ENCODE assay signal across 8 mouse cellular contexts in genomic region chr2:4516819-4517552, GRCm38 (mm10).
A peak's percentile ranks its signal among the peaks of the same experiment; 100 is the strongest.
DNase-seq lines count a peak whose midpoint lies in the region; ATAC-seq and TF ChIP-seq lines count a peak whose summit lies in the region.

No protein-coding gene starts in this region.

- no peaks in the 10 kb centered on the region for H3K27me3 ChIP-seq in hindbrain, postnatal 0 days (ENCODE audit: insufficient read depth, low read length)
- H3K27me3 ChIP-seq in midbrain, postnatal 0 days (ENCODE audit: insufficient read depth, low read length), result no peaks in the 10 kb centered on the region

- no peaks in the 10 kb centered on the region for H3K9me3 ChIP-seq in hindbrain, postnatal 0 days (ENCODE audit: low read length)
- no peaks in the 10 kb centered on the region for H3K9me3 ChIP-seq in midbrain, postnatal 0 days (ENCODE audit: low read length)

- no peak for TF ChIP-seq CTCF in hindbrain, postnatal 0 days (IDR thresholded peaks at IDR 0.05; ENCODE audit: low read depth)
- no peak for TF ChIP-seq CTCF in midbrain, postnatal 0 days (IDR thresholded peaks at IDR 0.05)

- 0 out of 2 replicates have a peak overlapping the region, but pooled peaks have one; percentile 13 for H3K4me2 ChIP-seq in hindbrain, postnatal 0 days (ENCODE audit: low read depth, low read length)
- no peak overlapping the region for H3K4me2 ChIP-seq in midbrain, postnatal 0 days (ENCODE audit: low read depth, low read length, poor library complexity, severe bottlenecking)

- peaks cover 3% of the 10 kb centered on the region; the same call in 1 of the 2 replicates for H3K4me1 ChIP-seq in hindbrain, postnatal 0 days (ENCODE audit: insufficient read depth, low read length)
- H3K4me1 ChIP-seq in midbrain, postnatal 0 days (ENCODE audit: insufficient read depth, low read length), result no peaks in the 10 kb centered on the region

- whole genome bisulfite sequencing in hindbrain, postnatal 0 days, result 32% methylated on average over 7 of the region's 7 CpGs
- 22% methylated on average over 7 of the region's 7 CpGs for whole genome bisulfite sequencing in midbrain, postnatal 0 days

- H3K9ac ChIP-seq in hindbrain, postnatal 0 days (replicated peaks; ENCODE audit: low read length), result no peak overlapping the region
- H3K9ac ChIP-seq in midbrain, postnatal 0 days (replicated peaks; ENCODE audit: low read length, poor library complexity, severe bottlenecking), result no peak overlapping the region

- peak; percentile 70 to 71 for DNase-seq in cerebellum, postnatal 10 days
- no peak for DNase-seq in cerebellum, adult 9-10 months
- peak; percentile 72 to 75 for DNase-seq in right cerebral cortex, postnatal 10 days (ENCODE audit: low spot score in 2 of 2)
- DNase-seq in right cerebral cortex, postnatal 25 days, result no peak
- peak; percentile 74 for DNase-seq in hindbrain, postnatal 0 days (ENCODE audit: low spot score)
- DNase-seq in midbrain, postnatal 0 days (ENCODE audit: low spot score), result peak; percentile 74
- DNase-seq in natural killer cell, adult 2 months (ENCODE audit: low spot score in 2 of 2), result no peak
- no peak for DNase-seq in urinary bladder, adult 2 months (ENCODE audit: low spot score)

- no peaks in the 10 kb centered on the region for H3K36me3 ChIP-seq in hindbrain, postnatal 0 days (ENCODE audit: insufficient read depth, low read length)
- H3K36me3 ChIP-seq in midbrain, postnatal 0 days (ENCODE audit: insufficient read depth, low read length), result peaks cover 3% of the 10 kb centered on the region; the same call in 1 of the 2 replicates

- H3K4me3 ChIP-seq in hindbrain, postnatal 0 days (ENCODE audit: low read length), result no peak overlapping the region
- no peak overlapping the region for H3K4me3 ChIP-seq in midbrain, postnatal 0 days (ENCODE audit: low read depth, low read length)

- peak; percentile 41; the same call in 1 of the 2 replicates for ATAC-seq in hindbrain, postnatal 0 days
- ATAC-seq in midbrain, postnatal 0 days (ENCODE audit: low FRiP score), result no peak

- H3K27ac ChIP-seq in hindbrain, postnatal 0 days, result peak overlapping the region; percentile 43; the same call in 1 of the 2 replicates
- 0 out of 2 replicates have a peak overlapping the region, but pooled peaks have one; percentile 51 for H3K27ac ChIP-seq in midbrain, postnatal 0 days (ENCODE audit: low read depth, low read length)

Comparison
In these comparisons a context has a peak if more than half of its experiments do, and no peak if none do; other contexts are left out.
1. DNase-seq: peak in cerebellum, postnatal 10 days (2 of 2), right cerebral cortex, postnatal 10 days (2 of 2), hindbrain, postnatal 0 days (single experiment) and midbrain, postnatal 0 days (single experiment); none in cerebellum, adult 9-10 months (single experiment), right cerebral cortex, postnatal 25 days (single experiment), natural killer cell, adult 2 months (0 of 2) and urinary bladder, adult 2 months (single experiment).